8 mouse cellular contexts compared by ENCODE assay signal in the genomic region with DNA sequence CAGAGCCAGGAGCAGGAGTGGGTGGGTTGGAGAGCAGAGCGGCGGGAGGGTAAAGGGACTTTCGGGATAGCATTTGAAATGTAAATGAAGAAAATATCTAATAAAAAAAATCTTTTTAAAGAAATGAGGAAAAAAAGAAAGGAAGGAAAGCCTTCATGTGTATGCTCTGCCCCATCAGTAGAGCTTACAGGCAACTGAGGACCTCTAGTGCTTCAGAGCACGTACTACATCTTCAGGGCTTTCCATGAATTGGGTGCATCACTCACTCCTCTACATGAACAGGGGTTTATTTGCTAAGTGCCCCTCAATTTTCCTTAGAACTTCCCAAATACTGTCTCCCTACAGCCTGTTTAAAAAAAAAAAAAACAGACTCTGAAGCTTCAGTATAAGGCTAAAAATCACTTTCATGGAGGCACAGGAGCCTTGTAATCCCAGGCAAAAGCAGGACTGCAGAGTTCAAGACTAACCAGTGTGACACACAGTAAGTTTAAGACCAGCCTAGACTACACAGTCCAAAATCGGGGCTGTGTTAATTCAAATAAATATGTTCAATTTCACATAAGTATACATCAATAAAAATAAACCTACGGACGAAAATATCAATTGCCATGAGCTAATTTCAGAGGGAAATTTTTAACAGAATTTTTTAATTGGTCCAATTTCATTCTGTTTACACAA. TPM values are rescaled to one million over a fixed set of nuclear protein-coding genes. Genes with fewer than 3 reads are reported as not detected.
DNase-seq lines count a peak whose midpoint lies in the region; ATAC-seq and TF ChIP-seq lines count a peak whose summit lies in the region.

No protein-coding gene starts in this region.

- H3K9ac ChIP-seq in heart, adult 2 months (ENCODE audit: low read depth, low read length) = peak overlapping the region; percentile 68
- H3K9ac ChIP-seq in forebrain, embryonic 16.5 days (replicated peaks; ENCODE audit: low read depth, low read length) = no peak overlapping the region
- no peak overlapping the region for H3K9ac ChIP-seq in midbrain, embryonic 16.5 days (ENCODE audit: low read depth, low read length)
- no peak overlapping the region for H3K9ac ChIP-seq in kidney, embryonic 16.5 days (replicated peaks; ENCODE audit: low read length)

- H3K27ac ChIP-seq in heart, adult 2 months = peak overlapping the region; percentile 76
- no peak overlapping the region for H3K27ac ChIP-seq in forebrain, embryonic 16.5 days (ENCODE audit: low read length)
- H3K27ac ChIP-seq in midbrain, embryonic 16.5 days (ENCODE audit: low read length) = no peak overlapping the region
- no peak overlapping the region for H3K27ac ChIP-seq in kidney, embryonic 16.5 days (ENCODE audit: low read length)

- peak; percentile 63 for TF ChIP-seq POLR2A in heart, adult 2 months (IDR thresholded peaks at IDR 0.05; ENCODE audit: insufficient read depth, low read depth, low read length)

- peaks cover 35% of the 10 kb centered on the region for H3K36me3 ChIP-seq in heart, adult 2 months (ENCODE audit: control insufficient read depth, insufficient read depth, low read length)
- H3K36me3 ChIP-seq in forebrain, embryonic 16.5 days (ENCODE audit: control insufficient read depth, insufficient read depth) = no peaks in the 10 kb centered on the region
- H3K36me3 ChIP-seq in midbrain, embryonic 16.5 days (ENCODE audit: control insufficient read depth, insufficient read depth, low read length) = no peaks in the 10 kb centered on the region
- H3K36me3 ChIP-seq in kidney, embryonic 16.5 days (ENCODE audit: insufficient read depth, low read length) = no peaks in the 10 kb centered on the region

- 55% methylated on average over 7 of the region's 7 CpGs for WGBS in heart, adult 2 months
- 73% methylated on average over 7 of the region's 7 CpGs for WGBS in forebrain, embryonic 16.5 days
- WGBS in midbrain, embryonic 16.5 days = 70% methylated on average over 7 of the region's 7 CpGs
- 79% methylated on average over 7 of the region's 7 CpGs for WGBS in kidney, embryonic 16.5 days

- H3K4me1 ChIP-seq in heart, adult 2 months (ENCODE audit: control insufficient read depth, insufficient read depth, low read length) = peaks cover 3% of the 10 kb centered on the region
- H3K4me1 ChIP-seq in forebrain, embryonic 16.5 days (replicated peaks; ENCODE audit: control insufficient read depth, insufficient read depth, low read length) = 0 out of 2 replicates have a peak, but pooled peaks cover 4% of the 10 kb centered on the region
- H3K4me1 ChIP-seq in midbrain, embryonic 16.5 days (ENCODE audit: control insufficient read depth, insufficient read depth, low read length) = no peaks in the 10 kb centered on the region
- H3K4me1 ChIP-seq in kidney, embryonic 16.5 days (ENCODE audit: insufficient read depth, low read length) = peaks cover 2% of the 10 kb centered on the region; the same call in 1 of the 2 replicates

- peak overlapping the region; percentile 55 for H3K4me3 ChIP-seq in heart, adult 2 months
- H3K4me3 ChIP-seq in forebrain, embryonic 16.5 days (replicated peaks; ENCODE audit: low read length) = no peak overlapping the region
- no peak overlapping the region for H3K4me3 ChIP-seq in midbrain, embryonic 16.5 days (ENCODE audit: low read depth, low read length)
- no peak overlapping the region for H3K4me3 ChIP-seq in kidney, embryonic 16.5 days (ENCODE audit: low read length)

- peak; percentile 77 for ATAC-seq in forebrain, embryonic 16.5 days
- peak; percentile 81 for ATAC-seq in midbrain, embryonic 16.5 days
- ATAC-seq in kidney, embryonic 16.5 days (ENCODE audit: low FRiP score, low TSS enrichment) = no peak

- no peak for DNase-seq in heart, adult 2 months
- DNase-seq in heart, adult 9 months (ENCODE audit: low spot score in 2 of 2) = no peak
- peak; percentile 38 for DNase-seq in right cerebral cortex, adult 18-20 months
- DNase-seq in right cerebral cortex, postnatal 25 days = no peak
- DNase-seq in urinary bladder, postnatal 10 days (ENCODE audit: low spot score) = no peak

- no peak overlapping the region for H3K4me2 ChIP-seq in forebrain, embryonic 16.5 days (ENCODE audit: low read length)
- H3K4me2 ChIP-seq in midbrain, embryonic 16.5 days (ENCODE audit: low read length) = no peak overlapping the region
- H3K4me2 ChIP-seq in kidney, embryonic 16.5 days (replicated peaks; ENCODE audit: low read depth, low read length) = no peak overlapping the region

- 0 out of 2 replicates have a peak, but pooled peaks cover 1% of the 10 kb centered on the region for H3K79me2 ChIP-seq in heart, adult 2 months (replicated peaks; ENCODE audit: control insufficient read depth, insufficient read depth, low read length)

- intact Hi-C loops in heart, adult 2 months (cut with DNase I) = loop anchor here (2.0 to 10.0 kb wide), 2 partner anchors 17 to 263 kb away; no protein-coding TSS in a partner anchor

- TF ChIP-seq CTCF in heart, adult 2 months (IDR thresholded peaks at IDR 0.05) = peak; percentile 78

- no peaks in the 10 kb centered on the region for H3K9me3 ChIP-seq in forebrain, embryonic 16.5 days (ENCODE audit: control insufficient read depth, low read length)
- no peaks in the 10 kb centered on the region for H3K9me3 ChIP-seq in midbrain, embryonic 16.5 days (replicated peaks; ENCODE audit: control insufficient read depth, low read length, poor library complexity, severe bottlenecking)
- H3K9me3 ChIP-seq in kidney, embryonic 16.5 days (ENCODE audit: low read length) = no peaks in the 10 kb centered on the region

- TF ChIP-seq EP300 in heart, adult 2 months (IDR thresholded peaks at IDR 0.05; ENCODE audit: insufficient read depth, low read depth, low read length) = no peak

- H3K27me3 ChIP-seq in heart, adult 2 months (ENCODE audit: control insufficient read depth, insufficient read depth, low read length) = no peaks in the 10 kb centered on the region
- no peaks in the 10 kb centered on the region for H3K27me3 ChIP-seq in forebrain, embryonic 16.5 days (replicated peaks; ENCODE audit: control insufficient read depth, insufficient read depth, low read length)
- no peaks in the 10 kb centered on the region for H3K27me3 ChIP-seq in midbrain, embryonic 16.5 days (ENCODE audit: control insufficient read depth, insufficient read depth, low read depth, low read length)
- no peaks in the 10 kb centered on the region for H3K27me3 ChIP-seq in kidney, embryonic 16.5 days (ENCODE audit: insufficient read depth, low read length)

RNA-seq across cellular contexts. Expression of a gene that starts 4.0 kb away (rescaled TPM):
- 1,000 to 10,000 TPM; 5,608 to 7,152 TPM for total RNA-seq in heart, adult 2 months (2021)
- 9,883 and 19,352 TPM in 2 replicates for polyA plus RNA-seq in heart, adult 2 months (2012; rRNA removed)
- 2.0 and 2.1 TPM in 2 replicates for polyA plus RNA-seq in forebrain, embryonic 16.5 days (2015; fragmentation: Nextera tagmentation; extraction: Ambion mirVana)
- 0.75 and 0.88 TPM in 2 replicates for polyA plus RNA-seq in midbrain, embryonic 16.5 days (2015; fragmentation: Nextera tagmentation; extraction: Ambion mirVana)
- polyA plus RNA-seq in kidney, embryonic 16.5 days (2015; fragmentation: Nextera tagmentation; extraction: Ambion mirVana) = 0.98 and 1.3 TPM in 2 replicates

RNA-seq across cellular contexts. Expression of a gene that starts 38.3 kb away (rescaled TPM):
- 10 to 100 TPM; 16.2 to 16.5 TPM for total RNA-seq in heart, adult 2 months (2021)
- 4.3 and 8.3 TPM in 2 replicates for polyA plus RNA-seq in heart, adult 2 months (2012; rRNA removed)
- 8.3 and 9.0 TPM in 2 replicates for polyA plus RNA-seq in forebrain, embryonic 16.5 days (2015; fragmentation: Nextera tagmentation; extraction: Ambion mirVana)
- polyA plus RNA-seq in midbrain, embryonic 16.5 days (2015; fragmentation: Nextera tagmentation; extraction: Ambion mirVana) = 3.9 TPM in 2 replicates
- 2.8 and 3.0 TPM in 2 replicates for polyA plus RNA-seq in kidney, embryonic 16.5 days (2015; fragmentation: Nextera tagmentation; extraction: Ambion mirVana)

Comparison
In these comparisons a context has a peak if more than half of its experiments do, and no peak if none do; other contexts are left out.
1. RNA of a gene that starts 4.0 kb away (polyA plus RNA-seq): 9,883 to 19,352 TPM in heart, adult 2 months; 2.0 to 2.1 TPM in forebrain, embryonic 16.5 days, 0.98 to 1.3 TPM in kidney, embryonic 16.5 days and 0.75 to 0.88 TPM in midbrain, embryonic 16.5 days; every median in the first group is over 1,000 times any median in the second.